Mouse (Mus musculus) stomach, postnatal 0 days (tissue): ENCODE data around the gene Fam8a1. TPM values are rescaled to one million over a fixed set of nuclear protein-coding genes. Genes with fewer than 3 reads are reported as not detected.
A peak's percentile ranks its signal among the peaks of the same experiment; 100 is the strongest.

Source experiments
- ATAC-seq: fragments of 200-750 bp; cut with Nextera tagmentation; 2 replicates; pipeline ENCODE4 v1.8.0; 2017; ENCODE audit not compliant: low FRiP score, low TSS enrichment
- DNase-seq: peaks from one replicate; pipeline ENCODE4 v3.0.0-alpha.2; 2016; ENCODE audit warnings: low spot score
- H3K27ac ChIP-seq: fragments of 300-500 bp; sonication (generic); replicated peaks from 2 replicates; pipeline ENCODE4 v1.5.1; 2014; ENCODE audit warnings: mild to moderate bottlenecking, control low read depth
- H3K27me3 ChIP-seq: fragments of 300-500 bp; sonication (generic); 2 replicates; pipeline ENCODE4 v1.6.1; 2014; ENCODE audit warnings: low read length; ENCODE audit not compliant: control insufficient read depth, insufficient read depth
- H3K36me3 ChIP-seq: fragments of 300-500 bp; sonication (generic); 2 replicates; pipeline ENCODE4 v1.6.1; 2014; ENCODE audit warnings: low read length, mixed read lengths; ENCODE audit not compliant: control insufficient read depth, insufficient read depth
- H3K4me1 ChIP-seq: fragments of 300-500 bp; sonication (generic); replicated peaks from 2 replicates; pipeline ENCODE4 v1.6.1; 2014; ENCODE audit warnings: antibody characterized with exemption; ENCODE audit not compliant: control insufficient read depth, insufficient read depth
- H3K4me2 ChIP-seq: fragments of 300-500 bp; sonication (generic); replicated peaks from 2 replicates; pipeline ENCODE4 v1.6.1; 2014; ENCODE audit warnings: low read depth, mild to moderate bottlenecking, control low read depth, moderate library complexity
- H3K4me3 ChIP-seq: fragments of 300-500 bp; sonication (generic); 2 replicates; pipeline ENCODE4 v1.5.1; 2014; ENCODE audit warnings: low read depth, low read length, control low read depth
- H3K9ac ChIP-seq: fragments of 300-500 bp; sonication (generic); 2 replicates; pipeline ENCODE4 v1.6.1; 2014; ENCODE audit warnings: mild to moderate bottlenecking, low read length, control low read depth, mixed read lengths
- H3K9me3 ChIP-seq: fragments of 300-500 bp; sonication (generic); 2 replicates; pipeline ENCODE4 v1.6.1; 2016; ENCODE audit warnings: low read length; ENCODE audit not compliant: control insufficient read depth
- CTCF ChIP-seq: IDR thresholded peaks from 2 replicates; pipeline ENCODE4 v1.5.1; 2016; ENCODE audit warnings: antibody characterized with exemption, low read depth, mild to moderate bottlenecking, moderate library complexity
- EP300 ChIP-seq: optimal IDR thresholded peaks from 2 replicates; pipeline ENCODE3; 2016; ENCODE audit warnings: antibody characterized with exemption
- WGBS: fragments of 180-500 bp; shearing (Covaris S2); extraction: QIAGEN DNeasy Blood & Tissue Kit; methylation state at CpG from one replicate; pipeline ENCODE4 v1.1.7; 2014; 5-methylcytosine and 5-hydroxymethylcytosine counted together
- polyA plus RNA-seq: library from polyadenylated mRNA; unstranded; fragments of >200 nt; fragmentation: Nextera tagmentation; extraction: Ambion mirVana; gene quantifications from 2 replicates; pipeline ENCODE4 v1.2.1, GENCODE M21; 2015

Fam8a1 gene
- polyA plus RNA-seq, 1 experiment from 2014 or later = 9.3 TPM

- Histone ChIP-seq H3K27ac (no peak overlapping the region), H3K4me2 (no peak overlapping the region), H3K9ac (no peak overlapping the region), H3K9me3 (no peaks in the 10 kb centered on the region), H3K4me3 (no peak overlapping the region), H3K36me3 (no peaks in the 10 kb centered on the region), H3K27me3 (no peaks in the 10 kb centered on the region), H3K4me1 (no peaks in the 10 kb centered on the region)
- 46% methylated on average over 4 of the region's 4 CpGs for WGBS
- TF ChIP-seq EP300 = no peak
- no peak for TF ChIP-seq CTCF
- no peak for DNase-seq
- no peak for ATAC-seq
Measured at GRCm38 (mm10) chr13:46632796-46633195, 36.5 kb upstream of the Fam8a1 start.

GRCm38 (mm10) chr13:46633320-46634132, 35.8 kb upstream of the Fam8a1 start:
- Histone ChIP-seq H3K4me2 (no peak overlapping the region), H3K4me3 (no peak overlapping the region), H3K4me1 (no peaks in the 10 kb centered on the region), H3K27me3 (no peaks in the 10 kb centered on the region), H3K36me3 (no peaks in the 10 kb centered on the region), H3K9ac (no peak overlapping the region), H3K27ac (no peak overlapping the region), H3K9me3 (no peaks in the 10 kb centered on the region)
- ATAC-seq (no peak), DNase-seq (no peak)
- WGBS = 55% methylated on average over 18 of the region's 18 CpGs
- TF ChIP-seq EP300 (no peak), CTCF (no peak)

GRCm38 (mm10) chr13:46634133-46634488, 35.2 kb upstream of the Fam8a1 start:
- WGBS = 64% methylated on average over 6 of the region's 6 CpGs
- no peaks in the 10 kb centered on the region for H3K27me3 ChIP-seq
- H3K4me1 ChIP-seq = no peaks in the 10 kb centered on the region
- H3K4me2 ChIP-seq = no peak overlapping the region
- no peak overlapping the region for H3K4me3 ChIP-seq
- DNase-seq = no peak
- no peak overlapping the region for H3K9ac ChIP-seq
- no peaks in the 10 kb centered on the region for H3K36me3 ChIP-seq
- TF ChIP-seq CTCF = no peak
- no peak for TF ChIP-seq EP300
- H3K9me3 ChIP-seq = no peaks in the 10 kb centered on the region
- no peak for ATAC-seq
- no peak overlapping the region for H3K27ac ChIP-seq

- WGBS = 86% methylated on average over 10 of the region's 10 CpGs
Measured at GRCm38 (mm10) chr13:46640608-46641468, 28.5 kb upstream of the Fam8a1 start.

GRCm38 (mm10) chr13:46642318-46642717, 27.0 kb upstream of the Fam8a1 start:
- H3K9ac ChIP-seq = no peak overlapping the region
- H3K9me3 ChIP-seq = peaks cover 5% of the 10 kb centered on the region; the same call in 1 of the 2 replicates
- H3K36me3 ChIP-seq = no peaks in the 10 kb centered on the region
- DNase-seq (no peak), ATAC-seq (no peak)
- H3K27me3 ChIP-seq = no peaks in the 10 kb centered on the region
- no peak overlapping the region for H3K27ac ChIP-seq
- H3K4me2 ChIP-seq = no peak overlapping the region
- H3K4me3 ChIP-seq = no peak overlapping the region
- TF ChIP-seq CTCF (peak; percentile 54), EP300 (no peak)
- H3K4me1 ChIP-seq = no peaks in the 10 kb centered on the region
- 82% methylated on average over 4 of the region's 4 CpGs for WGBS

More at GRCm38 (mm10) chr13:46640608-46641468, 28.5 kb upstream of the Fam8a1 start:
- Histone ChIP-seq H3K27me3 (no peaks in the 10 kb centered on the region), H3K36me3 (no peaks in the 10 kb centered on the region), H3K4me1 (no peaks in the 10 kb centered on the region), H3K9me3 (peaks cover 5% of the 10 kb centered on the region; the same call in 1 of the 2 replicates), H3K27ac (no peak overlapping the region), H3K4me3 (no peak overlapping the region), H3K4me2 (no peak overlapping the region), H3K9ac (no peak overlapping the region)
- no peak for TF ChIP-seq EP300
- TF ChIP-seq CTCF = no peak
- no peak for DNase-seq
- ATAC-seq = no peak

- no peaks in the 10 kb centered on the region for H3K36me3 ChIP-seq
- 68% methylated on average over 6 of the region's 6 CpGs for WGBS
- no peak for DNase-seq
Measured at GRCm38 (mm10) chr13:46644175-46644574, 25.1 kb upstream of the Fam8a1 start.

More at GRCm38 (mm10) chr13:46644175-46644574, 25.1 kb upstream of the Fam8a1 start:
- Histone ChIP-seq H3K4me3 (no peak overlapping the region), H3K27me3 (no peaks in the 10 kb centered on the region), H3K9me3 (peaks cover 5% of the 10 kb centered on the region; the same call in 1 of the 2 replicates), H3K27ac (no peak overlapping the region), H3K4me2 (no peak overlapping the region), H3K4me1 (no peaks in the 10 kb centered on the region), H3K9ac (no peak overlapping the region)
- ATAC-seq = no peak
- no peak for TF ChIP-seq EP300
- no peak for TF ChIP-seq CTCF
